10 mouse cellular contexts compared by ENCODE assay signal in genomic region chr17:91088037-91088715, GRCm38 (mm10). TPM values are rescaled to one million over a fixed set of nuclear protein-coding genes. Genes with fewer than 3 reads are reported as not detected.
A peak's percentile ranks its signal among the peaks of the same experiment; 100 is the strongest.
DNase-seq lines count a peak whose midpoint lies in the region; ATAC-seq and TF ChIP-seq lines count a peak whose summit lies in the region.
"Had no signal": no experiment of that assay in that cellular context is flagged by ENCODE, and none has a peak within 500 bp of the region (broad histone marks: within the 10 kb centered on the region; RNA-seq: fewer than 3 reads in every experiment).

No protein-coding gene starts in this region.

- intact Hi-C loops in heart, postnatal 10 days (cut with DNase I): no loop called here

- no peak for TF ChIP-seq CTCF in stomach, postnatal 0 days (IDR thresholded peaks at IDR 0.05; ENCODE audit: low read depth)

- H3K4me2 ChIP-seq in heart, embryonic 12.5 days: peak overlapping the region; percentile 37; the same call in 1 of the 2 replicates
- peak overlapping the region; percentile 57; the same call in 1 of the 2 replicates for H3K4me2 ChIP-seq in midbrain, embryonic 14.5 days (ENCODE audit: low read length)
- H3K4me2 ChIP-seq in midbrain, embryonic 11.5 days: no peak overlapping the region
- no peak overlapping the region for H3K4me2 ChIP-seq in stomach, postnatal 0 days (replicated peaks; ENCODE audit: low read depth)

- WGBS in heart, embryonic 12.5 days: 51% methylated on average over 77 of the region's 82 CpGs
- WGBS in midbrain, embryonic 14.5 days: 80% methylated on average over 82 of the region's 82 CpGs
- 75% methylated on average over 81 of the region's 82 CpGs for WGBS in midbrain, embryonic 11.5 days
- 67% methylated on average over 73 of the region's 82 CpGs for WGBS in stomach, postnatal 0 days

- DNase-seq in heart, postnatal 10 days: no peak
- DNase-seq in midbrain, embryonic 14.5 days: no peak
- DNase-seq in midbrain, embryonic 11.5 days (ENCODE audit: low spot score, missing footprints): no peak
- DNase-seq in cerebellum, postnatal 14 days: peak; percentile 10 to 18
- DNase-seq in stomach, postnatal 0 days (ENCODE audit: low spot score): no peak
- no peak for DNase-seq in kidney, postnatal 36 days
- DNase-seq: kidney, postnatal 10 days; lung, postnatal 10 days; thymus, postnatal 4 days had no signal

- peaks cover 20% of the 10 kb centered on the region for H3K9me3 ChIP-seq in heart, embryonic 12.5 days (replicated peaks)
- H3K9me3 ChIP-seq in midbrain, embryonic 14.5 days (ENCODE audit: control insufficient read depth, low read length): peaks cover 12% of the 10 kb centered on the region
- H3K9me3 ChIP-seq in midbrain, embryonic 11.5 days (ENCODE audit: control insufficient read depth, low read length): peaks cover 11% of the 10 kb centered on the region
- H3K9me3 ChIP-seq in stomach, postnatal 0 days (ENCODE audit: control insufficient read depth, low read length): no peaks in the 10 kb centered on the region

- H3K27me3 ChIP-seq in heart, embryonic 12.5 days (replicated peaks): peaks cover 20% of the 10 kb centered on the region
- no peaks in the 10 kb centered on the region for H3K27me3 ChIP-seq in midbrain, embryonic 14.5 days (ENCODE audit: control insufficient read depth, insufficient read depth, low read length)
- no peaks in the 10 kb centered on the region for H3K27me3 ChIP-seq in midbrain, embryonic 11.5 days (ENCODE audit: control insufficient read depth, insufficient read depth, low read length)
- H3K27me3 ChIP-seq in stomach, postnatal 0 days (ENCODE audit: control insufficient read depth, insufficient read depth, low read length): no peaks in the 10 kb centered on the region

- no peak overlapping the region for H3K27ac ChIP-seq in heart, embryonic 12.5 days (ENCODE audit: poor library complexity, severe bottlenecking)
- no peak overlapping the region for H3K27ac ChIP-seq in midbrain, embryonic 14.5 days (replicated peaks; ENCODE audit: low read depth, low read length)
- H3K27ac ChIP-seq in midbrain, embryonic 11.5 days (ENCODE audit: low read depth, low read length): no peak overlapping the region
- H3K27ac ChIP-seq in stomach, postnatal 0 days (replicated peaks): no peak overlapping the region

- H3K36me3 ChIP-seq in heart, embryonic 12.5 days: no peaks in the 10 kb centered on the region
- H3K36me3 ChIP-seq in midbrain, embryonic 14.5 days (ENCODE audit: control insufficient read depth, insufficient read depth, low read length): peaks cover 19% of the 10 kb centered on the region
- no peaks in the 10 kb centered on the region; the same call in 1 of the 2 replicates for H3K36me3 ChIP-seq in midbrain, embryonic 11.5 days (ENCODE audit: control insufficient read depth, insufficient read depth, low read length)
- H3K36me3 ChIP-seq in stomach, postnatal 0 days (ENCODE audit: control insufficient read depth, insufficient read depth, low read length): no peaks in the 10 kb centered on the region

- H3K4me1 ChIP-seq in heart, embryonic 12.5 days (replicated peaks): no peaks in the 10 kb centered on the region
- H3K4me1 ChIP-seq in midbrain, embryonic 14.5 days (ENCODE audit: control insufficient read depth, insufficient read depth, low read length): peaks cover 12% of the 10 kb centered on the region; the same call in 1 of the 2 replicates
- peaks cover 5% of the 10 kb centered on the region; the same call in 1 of the 2 replicates for H3K4me1 ChIP-seq in midbrain, embryonic 11.5 days (ENCODE audit: control insufficient read depth, insufficient read depth, low read length)
- no peaks in the 10 kb centered on the region for H3K4me1 ChIP-seq in stomach, postnatal 0 days (replicated peaks; ENCODE audit: control insufficient read depth, insufficient read depth)

- no peak for ATAC-seq in heart, embryonic 12.5 days (ENCODE audit: insufficient number of reproducible peaks, low FRiP score)
- ATAC-seq in midbrain, embryonic 14.5 days (ENCODE audit: low FRiP score, low TSS enrichment): no peak
- ATAC-seq in midbrain, embryonic 11.5 days (ENCODE audit: low FRiP score): no peak
- 0 out of 2 replicates have a peak, but pooled peaks have one; percentile 38 for ATAC-seq in stomach, postnatal 0 days (ENCODE audit: low FRiP score, low TSS enrichment)

- no peak overlapping the region for H3K4me3 ChIP-seq in heart, embryonic 12.5 days
- peak overlapping the region; percentile 29 for H3K4me3 ChIP-seq in midbrain, embryonic 14.5 days (replicated peaks; ENCODE audit: low read depth, low read length)
- no peak overlapping the region for H3K4me3 ChIP-seq in midbrain, embryonic 11.5 days (ENCODE audit: low read depth, low read length)
- no peak overlapping the region for H3K4me3 ChIP-seq in stomach, postnatal 0 days (ENCODE audit: low read depth, low read length)

- TF ChIP-seq EP300 in stomach, postnatal 0 days (optimal IDR thresholded peaks at IDR 0.05): no peak

- no peak overlapping the region for H3K9ac ChIP-seq in heart, embryonic 12.5 days
- no peak overlapping the region for H3K9ac ChIP-seq in midbrain, embryonic 14.5 days (replicated peaks; ENCODE audit: low read length)
- H3K9ac ChIP-seq in midbrain, embryonic 11.5 days (ENCODE audit: low read length): no peak overlapping the region
- no peak overlapping the region for H3K9ac ChIP-seq in stomach, postnatal 0 days (ENCODE audit: low read length)

RNA-seq across cellular contexts. Expression of gene Nrxn1, which starts 4.7 kb away (rescaled TPM):
- polyA plus RNA-seq in heart, embryonic 12.5 days (2016; fragmentation: Nextera tagmentation; extraction: Ambion mirVana): 1.6 and 1.7 TPM in 2 replicates
- total RNA-seq in heart, postnatal 10 days (2021): 1 to 10 TPM in 1 of 2 experiments, under 1 TPM in 1; 0.84 to 2.2 TPM
- 171 and 172 TPM in 2 replicates for polyA plus RNA-seq in midbrain, embryonic 14.5 days (2014; fragmentation: Nextera tagmentation; extraction: Ambion mirVana)
- 16.5 and 18.1 TPM in 2 replicates for polyA plus RNA-seq in midbrain, embryonic 11.5 days (2014; fragmentation: Nextera tagmentation; extraction: Ambion mirVana)
- 1.9 and 2.3 TPM in 2 replicates for polyA plus RNA-seq in stomach, postnatal 0 days (2015; fragmentation: Nextera tagmentation; extraction: Ambion mirVana)

Comparison
In these comparisons a context has a peak if more than half of its experiments do, and no peak if none do; other contexts are left out.
1. H3K4me2 ChIP-seq: peak in heart, embryonic 12.5 days (single experiment) and midbrain, embryonic 14.5 days (single experiment); none in midbrain, embryonic 11.5 days (single experiment) and stomach, postnatal 0 days (single experiment).
2. DNase-seq: peak in cerebellum, postnatal 14 days (2 of 2); none in heart, postnatal 10 days (0 of 2), midbrain, embryonic 14.5 days (single experiment), midbrain, embryonic 11.5 days (single experiment), stomach, postnatal 0 days (single experiment) and kidney, postnatal 36 days (0 of 2).